Mouse (Mus musculus): ENCODE data around the gene Gm13287.
"Not testable (repeated sequence)": the region's sequence is repeated elsewhere in the genome, so short reads cannot be mapped to it uniquely, and the experiment has no call there.

Gm13287 gene

DNA sequence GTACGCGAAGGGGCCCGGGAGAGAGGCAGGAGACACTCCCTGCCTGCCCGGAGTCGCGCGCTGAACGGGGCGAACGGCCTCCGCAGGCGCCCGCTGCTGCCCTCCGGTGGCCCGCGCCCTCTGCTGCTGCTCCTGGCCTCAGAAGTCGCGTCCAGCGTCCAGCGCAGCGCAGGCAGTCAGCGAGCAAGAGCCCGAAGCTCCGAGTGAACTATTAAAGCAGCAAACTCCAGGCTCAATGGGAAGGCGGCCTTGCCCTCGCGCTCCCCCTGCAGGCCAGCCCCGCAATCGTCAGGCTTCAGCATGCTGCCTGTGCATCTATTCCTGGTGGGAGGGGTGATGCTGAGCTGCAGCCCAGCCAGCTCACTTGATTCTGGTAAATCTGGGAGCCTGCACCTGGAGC lies at the start of gene Gm13287:
Gene Gm13287, plus strand, starts transcription at position 301 of the 400 bp plus-strand sequence.
- POLR2A ChIA-PET, CTCF ChIA-PET: not testable (repeated sequence)

DNA sequence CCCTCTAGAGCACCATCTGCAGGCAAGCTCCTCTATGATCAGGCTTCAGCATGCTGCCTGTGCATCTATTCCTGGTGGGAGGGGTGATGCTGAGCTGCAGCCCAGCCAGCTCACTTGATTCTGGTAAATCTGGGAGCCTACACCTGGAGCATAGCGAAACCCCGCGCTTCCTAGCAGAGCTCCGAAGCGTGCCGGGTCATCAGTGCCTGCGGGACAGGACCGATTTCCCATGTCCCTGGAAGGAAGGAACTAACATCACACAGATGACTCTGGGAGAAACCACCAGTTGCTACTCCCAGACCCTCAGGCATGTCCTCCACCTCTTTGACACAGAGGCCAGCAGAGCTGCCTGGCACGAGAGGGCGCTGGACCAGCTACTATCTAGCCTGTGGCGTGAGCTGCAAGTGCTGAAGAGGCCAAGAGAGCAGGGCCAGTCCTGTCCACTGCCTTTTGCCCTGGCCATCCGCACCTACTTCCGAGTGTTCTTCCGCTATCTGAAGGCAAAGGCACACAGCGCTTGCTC lies 48.2 kb upstream of the Gm13287 start, which contains the start of gene Gm13271:
Gene Gm13271, plus strand, starts transcription at position 51 of the 523 bp plus-strand sequence.
- ChIA-PET CTCF (interaction anchor here in 1 of 4 experiments (0.9 kb wide), 1 partner anchor 11 kb away, joined by 4 read pairs; no protein-coding TSS in a partner anchor), POLR2A (interaction anchor here in 1 of 4 experiments (1.1 to 1.2 kb wide), 2 partner anchors 10 to 183 kb away, joined by 3 read pairs; no protein-coding TSS in a partner anchor)

DNA sequence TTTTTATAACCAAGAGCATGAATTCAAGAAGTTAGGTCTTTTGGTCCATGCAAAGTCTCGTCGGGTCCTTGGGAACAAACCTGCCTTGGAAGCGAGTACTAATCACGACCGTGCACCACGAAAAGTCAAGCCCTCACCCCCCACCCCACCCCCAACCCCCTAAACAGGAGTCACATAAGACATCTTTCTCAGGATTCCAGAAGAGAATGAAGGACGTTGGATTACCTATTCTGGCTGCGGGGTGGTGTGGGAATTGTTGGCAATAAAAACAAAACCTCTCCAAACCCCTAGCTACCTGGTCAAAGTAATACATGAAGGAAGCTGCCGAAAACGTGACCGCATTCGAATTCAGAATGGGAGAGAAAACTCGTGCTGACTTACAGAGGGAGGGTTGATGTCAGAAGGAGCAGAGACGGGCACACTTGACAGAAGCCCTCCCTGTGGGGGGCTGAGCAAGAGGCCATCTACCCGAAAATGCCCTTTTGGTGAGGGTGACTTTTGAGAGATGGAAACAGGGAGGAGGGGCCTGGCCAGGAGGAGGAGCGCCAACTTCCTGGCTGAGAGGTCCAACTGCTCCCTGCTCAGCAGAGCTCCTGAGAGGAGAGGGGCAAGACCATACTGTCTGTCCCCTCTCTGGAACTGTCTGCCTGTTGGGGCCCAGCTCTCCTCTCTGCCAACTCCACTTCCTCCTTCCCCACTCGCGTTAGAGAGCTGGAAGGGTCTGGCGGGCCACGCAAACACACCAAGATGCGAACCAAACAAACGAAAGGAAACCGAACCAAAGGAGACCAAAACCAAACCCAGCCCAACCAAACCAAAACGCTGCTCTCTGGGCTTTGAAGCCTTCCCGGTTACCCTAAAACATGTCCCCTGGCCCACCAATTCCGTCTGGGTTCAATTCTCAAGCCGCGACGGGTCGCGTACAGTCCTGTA lies 46.2 kb upstream of the Gm13287 start:
- ChIA-PET POLR2A (interaction anchor here in 2 of 4 experiments (0.7 kb wide), 2 partner anchors 375 to 388 kb away, joined by 3 to 5 read pairs; no protein-coding TSS in a partner anchor), CTCF (interaction anchor here in 2 of 4 experiments (0.6 to 1.4 kb wide), 6 partner anchors 22 to 550 kb away, joined by 3 to 5 read pairs (median 3); no protein-coding TSS in a partner anchor)

DNA sequence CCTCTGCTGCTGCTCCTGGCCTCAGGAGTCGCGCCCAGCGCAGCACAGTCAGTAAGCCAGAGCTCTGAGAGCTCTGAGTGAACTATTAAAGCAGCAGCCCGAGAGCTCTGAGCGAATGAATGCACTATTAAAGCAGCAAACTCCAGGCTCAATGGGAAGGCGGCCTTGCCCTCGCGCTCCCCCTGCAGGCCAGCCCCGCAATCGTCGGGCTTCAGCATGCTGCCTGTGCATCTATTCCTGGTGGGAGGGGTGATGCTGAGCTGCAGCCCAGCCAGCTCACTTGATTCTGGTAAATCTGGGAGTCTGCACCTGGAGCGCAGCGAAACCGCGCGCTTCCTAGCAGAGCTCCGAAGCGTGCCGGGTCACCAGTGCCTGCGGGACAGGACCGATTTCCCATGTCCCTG lies 45.4 kb upstream of the Gm13287 start:
- POLR2A ChIA-PET: not testable (repeated sequence)
- CTCF ChIA-PET: interaction anchor here in 2 of 4 experiments (0.6 to 1.4 kb wide), 7 partner anchors 23 to 549 kb away, joined by 3 to 5 read pairs (median 3); no protein-coding TSS in a partner anchor

- CTCF ChIA-PET, POLR2A ChIA-PET: not testable (repeated sequence)
Measured at GRCm38 (mm10) chr4:88758751-88759150, 44.3 kb upstream of the Gm13287 start.

- CTCF ChIA-PET: not testable (repeated sequence)
- POLR2A ChIA-PET: interaction anchor here in 1 of 4 experiments (0.6 kb wide), 1 partner anchor 36 kb away, joined by 3 read pairs; no protein-coding TSS in a partner anchor
Measured at GRCm38 (mm10) chr4:88759610-88760268, 43.3 kb upstream of the Gm13287 start, which contains the start of gene Gm13283. Gene Gm13283, plus strand, starts transcription at chr4:88760119.

GRCm38 (mm10) chr4:88760431-88760830 lies 42.6 kb upstream of the Gm13287 start:
- CTCF ChIA-PET, POLR2A ChIA-PET: not testable (repeated sequence)

DNA sequence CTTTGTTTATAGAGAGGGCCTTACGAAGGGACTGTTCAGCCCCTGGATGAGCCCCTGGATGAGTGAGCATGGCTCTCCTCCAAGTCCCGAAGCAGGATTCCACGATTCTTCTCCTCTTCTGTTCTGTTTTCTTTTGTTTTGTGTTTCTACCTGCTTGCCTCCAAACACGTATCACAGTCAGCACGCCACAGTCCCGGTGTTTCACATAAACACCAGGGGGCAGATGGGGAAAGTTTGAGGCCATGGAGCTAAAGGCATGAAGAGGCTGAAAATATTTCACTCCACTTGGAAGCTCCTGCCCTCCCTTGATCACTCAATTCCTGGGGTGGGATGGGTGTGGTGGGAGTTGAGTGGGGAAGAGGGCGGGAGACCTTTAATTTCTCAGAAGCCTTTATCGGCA lies 41.3 kb upstream of the Gm13287 start:
- CTCF ChIA-PET: interaction anchor here in 1 of 4 experiments (1.1 kb wide), 1 partner anchor 23 kb away, joined by 3 read pairs; no protein-coding TSS in a partner anchor
- POLR2A ChIA-PET: not testable (repeated sequence)

DNA sequence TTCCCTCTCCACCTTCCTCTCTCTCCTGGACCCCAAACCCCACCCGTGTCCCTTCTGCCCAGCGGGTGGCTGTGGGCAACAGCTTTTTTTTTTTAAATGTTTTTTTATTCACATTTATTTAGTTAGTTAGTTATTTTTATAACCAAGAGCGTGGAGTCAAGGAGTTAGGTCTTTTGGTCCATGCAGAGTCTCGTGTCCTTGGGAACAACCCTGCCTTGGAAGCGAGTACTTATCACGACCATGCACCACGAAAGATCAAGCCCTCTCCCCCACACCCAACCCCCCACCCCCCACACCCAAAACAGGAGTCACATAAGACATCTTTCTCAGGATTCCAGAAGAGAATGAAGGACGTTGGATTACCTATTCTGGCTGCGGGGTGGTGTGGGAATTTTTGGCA lies 40.7 kb upstream of the Gm13287 start:
- POLR2A ChIA-PET: not testable (repeated sequence)

GRCm38 (mm10) chr4:88763384-88764018 lies 39.6 kb upstream of the Gm13287 start:
- POLR2A ChIA-PET: not testable (repeated sequence)
- CTCF ChIA-PET: interaction anchor here in 1 of 4 experiments (1.2 kb wide), 1 partner anchor 67 kb away, joined by 3 read pairs; no protein-coding TSS in a partner anchor

More for the DNA sequence above, 40.7 kb upstream of the Gm13287 start:
- CTCF ChIA-PET: interaction anchor here in 1 of 4 experiments (0.7 to 1.1 kb wide), 2 partner anchors 11 to 24 kb away, joined by 3 to 4 read pairs; no protein-coding TSS in a partner anchor

DNA sequence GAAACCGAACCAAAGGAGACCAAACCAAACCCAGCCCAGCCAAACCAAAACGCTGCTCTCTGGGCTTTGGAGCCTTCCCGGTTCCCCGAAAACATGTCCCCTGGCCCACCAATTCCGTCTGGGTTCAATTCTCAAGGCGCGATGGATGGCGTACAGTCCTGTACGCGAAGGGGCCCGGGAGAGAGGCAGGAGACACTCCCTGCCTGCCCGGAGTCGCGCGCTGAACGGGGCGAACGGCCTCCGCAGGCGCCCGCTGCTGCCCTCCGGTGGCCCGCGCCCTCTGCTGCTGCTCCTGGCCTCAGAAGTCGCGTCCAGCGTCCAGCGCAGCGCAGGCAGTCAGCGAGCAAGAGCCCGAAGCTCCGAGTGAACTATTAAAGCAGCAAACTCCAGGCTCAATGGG lies 29.5 kb upstream of the Gm13287 start, which contains the start of gene Gm13290:
Gene Gm13290, plus strand, starts transcription at position 301 of the 400 bp plus-strand sequence.
- CTCF ChIA-PET, POLR2A ChIA-PET: not testable (repeated sequence)

GRCm38 (mm10) chr4:88776622-88777021 lies 26.4 kb upstream of the Gm13287 start, which contains the start of gene Gm13289:
Gene Gm13289, plus strand, starts transcription at chr4:88776922.
- POLR2A ChIA-PET, CTCF ChIA-PET: not testable (repeated sequence)

DNA sequence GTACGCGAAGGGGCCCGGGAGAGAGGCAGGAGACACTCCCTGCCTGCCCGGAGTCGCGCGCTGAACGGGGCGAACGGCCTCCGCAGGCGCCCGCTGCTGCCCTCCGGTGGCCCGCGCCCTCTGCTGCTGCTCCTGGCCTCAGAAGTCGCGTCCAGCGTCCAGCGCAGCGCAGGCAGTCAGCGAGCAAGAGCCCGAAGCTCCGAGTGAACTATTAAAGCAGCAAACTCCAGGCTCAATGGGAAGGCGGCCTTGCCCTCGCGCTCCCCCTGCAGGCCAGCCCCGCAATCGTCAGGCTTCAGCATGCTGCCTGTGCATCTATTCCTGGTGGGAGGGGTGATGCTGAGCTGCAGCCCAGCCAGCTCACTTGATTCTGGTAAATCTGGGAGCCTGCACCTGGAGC lies 23.5 kb upstream of the Gm13287 start, which contains the start of gene Gm13272:
Gene Gm13272, plus strand, starts transcription at position 301 of the 400 bp plus-strand sequence.
- POLR2A ChIA-PET, CTCF ChIA-PET: not testable (repeated sequence)

- CTCF ChIA-PET, POLR2A ChIA-PET: not testable (repeated sequence)
Measured at GRCm38 (mm10) chr4:88780320-88780719, 22.7 kb upstream of the Gm13287 start.

DNA sequence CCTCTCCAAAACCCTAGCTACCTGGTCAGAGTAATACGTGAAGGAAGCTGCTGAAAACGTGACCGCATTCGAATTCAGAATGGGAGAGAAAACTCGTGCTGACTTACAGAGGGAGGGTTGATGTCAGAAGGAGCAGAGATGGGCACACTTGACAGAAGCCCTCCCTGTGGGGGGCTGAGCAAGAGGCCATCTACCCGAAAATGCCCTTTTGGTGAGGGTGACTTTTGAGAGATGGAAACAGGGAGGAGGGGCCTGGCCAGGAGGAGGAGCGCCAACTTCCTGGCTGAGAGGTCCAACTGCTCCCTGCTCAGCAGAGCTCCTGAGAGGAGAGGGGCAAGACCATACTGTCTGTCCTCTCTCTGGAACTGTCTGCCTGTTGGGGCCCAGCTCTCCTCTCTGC lies 21.2 kb upstream of the Gm13287 start, which contains the start of gene Ifnz:
Gene Ifnz, plus strand, starts transcription at position 301 of the 400 bp plus-strand sequence.
- CTCF ChIA-PET, POLR2A ChIA-PET: not testable (repeated sequence)

DNA sequence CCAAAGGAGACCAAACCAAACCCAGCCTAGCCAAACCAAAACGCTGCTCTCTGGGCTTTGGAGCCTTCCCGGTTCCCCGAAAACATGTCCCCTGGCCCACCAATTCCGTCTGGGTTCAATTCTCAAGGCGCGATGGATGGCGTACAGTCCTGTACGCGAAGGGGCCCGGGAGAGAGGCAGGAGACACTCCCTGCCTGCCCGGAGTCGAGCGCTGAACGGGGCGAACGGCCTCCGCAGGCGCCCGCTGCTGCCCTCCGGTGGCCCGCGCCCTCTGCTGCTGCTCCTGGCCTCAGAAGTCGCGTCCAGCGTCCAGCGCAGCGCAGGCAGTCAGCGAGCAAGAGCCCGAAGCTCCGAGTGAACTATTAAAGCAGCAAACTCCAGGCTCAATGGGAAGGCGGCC lies 20.7 kb upstream of the Gm13287 start:
- CTCF ChIA-PET, POLR2A ChIA-PET: not testable (repeated sequence)

DNA sequence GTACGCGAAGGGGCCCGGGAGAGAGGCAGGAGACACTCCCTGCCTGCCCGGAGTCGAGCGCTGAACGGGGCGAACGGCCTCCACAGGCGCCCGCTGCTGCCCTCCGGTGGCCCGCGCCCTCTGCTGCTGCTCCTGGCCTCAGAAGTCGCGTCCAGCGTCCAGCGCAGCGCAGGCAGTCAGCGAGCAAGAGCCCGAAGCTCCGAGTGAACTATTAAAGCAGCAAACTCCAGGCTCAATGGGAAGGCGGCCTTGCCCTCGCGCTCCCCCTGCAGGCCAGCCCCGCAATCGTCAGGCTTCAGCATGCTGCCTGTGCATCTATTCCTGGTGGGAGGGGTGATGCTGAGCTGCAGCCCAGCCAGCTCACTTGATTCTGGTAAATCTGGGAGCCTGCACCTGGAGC lies 17.6 kb upstream of the Gm13287 start, which contains the start of gene Gm13276:
Gene Gm13276, plus strand, starts transcription at position 301 of the 400 bp plus-strand sequence.
- CTCF ChIA-PET, POLR2A ChIA-PET: not testable (repeated sequence)

DNA sequence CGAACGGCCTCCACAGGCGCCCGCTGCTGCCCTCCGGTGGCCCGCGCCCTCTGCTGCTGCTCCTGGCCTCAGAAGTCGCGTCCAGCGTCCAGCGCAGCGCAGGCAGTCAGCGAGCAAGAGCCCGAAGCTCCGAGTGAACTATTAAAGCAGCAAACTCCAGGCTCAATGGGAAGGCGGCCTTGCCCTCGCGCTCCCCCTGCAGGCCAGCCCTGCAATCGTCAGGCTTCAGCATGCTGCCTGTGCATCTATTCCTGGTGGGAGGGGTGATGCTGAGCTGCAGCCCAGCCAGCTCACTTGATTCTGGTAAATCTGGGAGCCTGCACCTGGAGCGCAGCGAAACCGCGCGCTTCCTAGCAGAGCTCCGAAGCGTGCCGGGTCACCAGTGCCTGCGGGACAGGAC lies 14.7 kb upstream of the Gm13287 start, which contains the start of gene Gm13277:
Gene Gm13277, plus strand, starts transcription at position 231 of the 400 bp plus-strand sequence.
- POLR2A ChIA-PET, CTCF ChIA-PET: not testable (repeated sequence)

DNA sequence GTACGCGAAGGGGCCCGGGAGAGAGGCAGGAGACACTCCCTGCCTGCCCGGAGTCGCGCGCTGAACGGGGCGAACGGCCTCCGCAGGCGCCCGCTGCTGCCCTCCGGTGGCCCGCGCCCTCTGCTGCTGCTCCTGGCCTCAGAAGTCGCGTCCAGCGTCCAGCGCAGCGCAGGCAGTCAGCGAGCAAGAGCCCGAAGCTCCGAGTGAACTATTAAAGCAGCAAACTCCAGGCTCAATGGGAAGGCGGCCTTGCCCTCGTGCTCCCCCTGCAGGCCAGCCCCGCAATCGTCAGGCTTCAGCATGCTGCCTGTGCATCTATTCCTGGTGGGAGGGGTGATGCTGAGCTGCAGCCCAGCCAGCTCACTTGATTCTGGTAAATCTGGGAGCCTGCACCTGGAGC lies 11.8 kb upstream of the Gm13287 start, which contains the start of gene Gm13278:
Gene Gm13278, plus strand, starts transcription at position 301 of the 400 bp plus-strand sequence.
- CTCF ChIA-PET, POLR2A ChIA-PET: not testable (repeated sequence)
